Mouse (Mus musculus) layer of hippocampus, adult 18-20 months (tissue): ENCODE data around the gene Aff4. TPM values are rescaled to one million over a fixed set of nuclear protein-coding genes. Genes with fewer than 3 reads are reported as not detected.
"Not testable (repeated sequence)": the region's sequence is repeated elsewhere in the genome, so short reads cannot be mapped to it uniquely, and the experiment has no call there.

Experiments
- DNase-seq, 2 experiments: peaks; one replicate each; pipeline ENCODE4 v3.0.0; 2022; ENCODE audit warnings: low spot score in 2 of 2
- long read RNA-seq: library from polyadenylated mRNA; stranded (forward); transcript quantifications from one replicate; pipeline ENCODE4 v2.0.0, GENCODE M21; 2021
- total RNA-seq, 2 experiments: library from RNA; stranded (reverse); gene quantifications; 2 replicates each; pipeline ENCODE4 v1.2.3; 2021

The Aff4 gene
- 100 to 1,000 TPM; 236 to 237 TPM for total RNA-seq
- long read RNA-seq, full-length matches to known transcripts: 7 of 39 reads
- long read RNA-seq, partial matches to known transcripts: 27 of 39 reads
- long read RNA-seq, other reads (novel, unspliced or antisense): 5 of 39 reads

DNA sequence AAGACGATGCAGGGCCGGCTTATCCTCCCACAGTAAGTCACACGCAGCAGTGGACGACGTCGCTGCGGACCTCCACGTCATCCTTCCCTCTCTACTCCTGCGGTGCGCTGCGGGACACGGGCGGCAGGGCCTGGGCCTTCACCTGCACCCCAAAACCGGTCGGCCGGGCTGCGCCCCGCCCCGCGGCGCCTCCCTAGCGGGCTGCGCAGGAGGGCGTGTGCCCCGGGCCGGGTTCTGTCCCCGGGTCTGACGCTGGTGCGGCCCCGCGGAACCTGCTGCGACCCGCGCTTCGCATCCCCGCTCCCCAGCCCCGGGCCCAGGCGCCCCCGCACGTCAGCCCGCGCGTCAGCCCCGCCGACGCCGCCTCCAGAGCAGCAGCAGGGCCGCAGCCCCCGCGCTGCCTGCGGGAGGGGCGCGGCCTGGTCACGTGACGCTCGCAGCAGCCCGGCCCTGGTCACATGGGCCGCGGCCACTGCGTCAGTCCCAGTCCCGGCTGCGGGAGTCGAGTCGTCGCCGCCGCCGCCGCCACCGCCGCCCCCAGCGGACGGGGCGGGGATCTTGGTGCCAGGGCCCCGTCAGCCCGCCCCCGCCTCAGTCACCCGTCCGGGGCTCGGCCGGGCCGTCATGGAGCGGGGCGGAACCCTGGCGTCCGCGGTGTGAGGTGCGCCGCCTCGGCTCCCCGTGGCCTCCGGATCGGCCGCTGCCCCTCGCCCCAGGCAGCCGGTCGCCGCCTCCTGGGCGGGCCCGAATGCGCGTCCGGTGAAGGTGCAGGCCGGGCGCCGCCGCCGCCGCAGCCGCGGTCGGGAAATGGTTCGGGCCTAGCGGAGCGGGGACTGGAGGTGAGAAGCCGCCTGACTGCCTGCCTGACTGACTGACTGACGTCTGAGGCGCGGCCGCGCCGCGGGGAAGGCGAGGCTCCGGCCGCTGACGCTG is at the start of gene Aff4:
Gene Aff4, plus strand, starts transcription at position 543 of the 933 bp plus-strand sequence.
- DNase-seq: peak; percentile 85 to 92

- DNase-seq: no peak
Measured at GRCm38 (mm10) chr11:53301167-53301515, 49.5 kb upstream of the Aff4 start.

DNA sequence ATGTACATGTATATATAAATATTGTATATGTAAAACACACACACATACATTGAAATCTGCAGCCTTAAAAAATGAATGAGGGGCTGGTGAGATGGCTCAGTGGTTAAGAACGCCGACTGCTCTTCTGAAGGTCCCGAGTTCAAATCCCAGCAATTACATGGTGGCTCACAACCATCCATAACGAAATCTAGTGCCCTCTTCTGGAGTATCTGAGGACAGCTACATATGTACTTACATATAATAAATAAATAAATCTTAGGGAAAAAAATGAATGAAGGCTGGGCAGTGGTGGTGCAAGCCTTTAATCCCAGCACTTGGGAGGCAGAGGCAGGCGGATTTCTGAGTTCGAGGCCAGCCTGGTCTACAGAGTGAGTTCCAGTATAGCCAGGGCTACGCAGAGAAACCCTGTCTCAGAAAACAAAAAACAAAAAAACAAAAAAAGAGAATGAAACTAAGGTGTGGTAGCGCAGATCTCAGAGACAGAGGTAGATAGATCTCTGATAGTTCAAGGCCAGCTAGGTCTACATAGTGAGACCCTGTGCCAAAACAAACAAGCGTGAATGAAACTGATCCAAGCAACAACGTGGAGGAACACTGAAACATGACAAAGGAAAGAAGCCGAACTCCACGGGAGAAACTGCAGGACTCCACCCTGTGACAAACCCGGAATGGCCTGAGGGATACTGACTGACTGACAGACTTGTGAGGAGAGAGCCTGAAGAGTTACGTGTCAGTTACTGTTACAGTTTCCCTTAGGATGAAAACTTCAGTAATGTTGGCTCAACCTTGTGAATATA is 46.4 kb upstream of the Aff4 start:
- no peak for DNase-seq

DNA sequence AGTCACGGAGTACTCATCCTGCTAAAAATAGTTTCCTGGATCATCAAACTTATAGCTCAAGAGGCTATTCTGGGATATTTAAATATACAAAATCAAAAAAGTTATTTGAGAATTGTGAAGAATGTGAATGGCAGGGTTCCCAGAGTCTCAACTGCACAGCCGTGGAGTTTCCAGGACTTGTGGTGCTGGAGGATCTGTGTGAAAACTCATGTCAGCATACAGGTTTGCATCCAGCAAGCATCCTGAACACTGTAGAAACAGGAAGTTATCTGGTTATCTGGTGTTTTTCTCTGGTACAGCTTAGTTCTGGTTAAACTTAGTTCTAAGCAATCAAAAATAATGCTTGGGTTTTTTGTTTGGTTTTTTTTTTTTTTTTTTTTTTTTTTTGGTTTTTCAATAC is 43.7 kb upstream of the Aff4 start:
- no peak for DNase-seq

DNA sequence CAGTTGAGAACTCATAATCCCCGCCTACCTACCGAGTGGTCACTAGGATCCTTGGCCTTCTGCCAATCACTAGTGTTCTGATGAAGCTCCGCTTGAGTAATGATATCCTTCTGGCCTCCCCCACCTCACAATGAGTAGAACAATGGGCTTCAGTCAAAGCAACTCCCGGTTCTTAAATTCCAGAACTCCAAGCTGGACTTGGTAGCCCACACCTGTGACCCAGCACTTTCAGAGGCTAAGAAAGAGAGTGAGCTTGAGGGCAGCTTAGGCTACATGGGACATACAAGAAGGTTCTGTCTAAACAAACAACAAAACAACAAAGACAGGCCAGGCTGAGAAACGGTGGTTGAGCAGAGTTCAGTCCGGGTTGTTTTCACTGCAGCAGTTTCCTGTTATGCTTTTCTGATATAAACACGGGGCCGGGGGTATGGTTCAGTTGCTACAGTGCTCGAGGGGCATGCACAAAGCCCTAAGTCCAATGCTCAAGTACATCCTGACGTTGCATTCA is 43.0 kb upstream of the Aff4 start:
- DNase-seq: no peak

DNA sequence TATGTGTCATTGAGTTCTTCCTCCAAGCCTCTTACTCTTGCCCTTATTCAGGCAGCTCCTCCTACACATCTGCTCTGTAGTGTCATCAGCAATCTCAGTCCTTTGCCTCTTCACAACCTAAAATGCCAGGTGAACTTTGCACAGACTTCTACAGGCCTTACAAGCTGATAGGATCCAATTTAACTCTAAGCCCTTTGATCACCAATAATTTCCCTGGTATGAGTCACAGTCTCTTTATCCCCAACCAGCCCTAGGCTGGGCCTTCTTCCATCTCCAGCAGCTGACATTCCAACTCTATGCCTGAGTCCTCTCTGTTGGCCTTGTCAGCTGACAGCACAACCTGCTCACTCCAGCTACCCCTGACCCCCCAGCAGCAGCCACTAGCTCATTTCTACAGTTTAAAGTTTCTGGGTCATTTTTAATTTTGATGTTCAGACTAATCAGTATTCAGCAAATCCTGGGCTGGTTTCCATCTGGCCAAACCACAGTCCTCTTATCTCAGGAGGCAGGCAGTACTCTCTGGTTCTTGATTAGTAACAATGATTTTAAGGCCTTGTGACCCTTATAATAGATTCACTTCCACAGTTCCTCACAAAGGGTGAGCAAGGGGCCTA is 42.3 kb upstream of the Aff4 start:
- no peak for DNase-seq

DNA sequence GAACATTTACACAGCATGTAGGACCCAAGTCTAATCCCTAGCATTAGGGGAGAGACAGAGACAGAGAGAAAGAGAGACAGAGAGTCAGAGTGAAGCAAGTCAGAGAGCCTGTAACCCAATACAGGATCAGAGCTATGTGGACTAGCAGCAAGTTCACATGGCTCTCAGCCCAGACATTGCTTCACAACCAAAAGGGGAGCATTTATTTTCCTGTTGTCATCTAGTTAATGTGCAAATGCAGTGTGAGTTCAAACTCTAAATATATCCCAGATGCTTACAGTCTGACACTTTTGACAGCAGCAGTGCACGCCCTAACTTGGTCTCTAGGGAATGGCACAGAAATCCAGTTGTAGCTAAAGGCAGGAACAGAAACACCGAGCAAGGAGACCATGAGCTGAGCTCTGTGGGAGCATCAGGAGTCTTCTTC is 41.7 kb upstream of the Aff4 start:
- peak in 1 of 2 experiments; percentile 35 for DNase-seq

- DNase-seq: no peak
Measured at GRCm38 (mm10) chr11:53311385-53311784, 39.2 kb upstream of the Aff4 start.

GRCm38 (mm10) chr11:53312823-53313222 is 37.8 kb upstream of the Aff4 start:
- not testable (repeated sequence) for DNase-seq

DNA sequence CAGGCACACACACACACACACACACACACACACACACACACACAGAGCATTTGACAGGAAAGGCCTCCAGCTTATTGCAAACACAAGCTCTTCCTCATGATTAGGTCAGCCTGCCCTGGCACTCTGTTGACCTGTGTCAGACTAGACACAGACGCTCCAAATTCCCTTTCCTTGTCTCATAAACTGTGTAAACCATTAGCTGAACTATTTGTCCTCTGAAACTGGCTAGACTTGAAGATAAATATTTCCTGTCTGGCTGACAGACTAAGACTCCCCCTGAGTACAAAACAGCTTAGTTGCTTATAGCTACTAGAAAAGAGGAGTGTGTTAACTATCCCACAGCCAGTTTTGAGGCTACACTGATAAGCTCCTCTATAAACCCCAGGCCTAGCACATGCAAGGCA is 35.9 kb upstream of the Aff4 start:
- DNase-seq: no peak

- peak; percentile 11 to 24 for DNase-seq
Measured at GRCm38 (mm10) chr11:53316996-53317395, 33.6 kb upstream of the Aff4 start.

GRCm38 (mm10) chr11:53318041-53318440 is 32.6 kb upstream of the Aff4 start:
- DNase-seq: no peak

DNA sequence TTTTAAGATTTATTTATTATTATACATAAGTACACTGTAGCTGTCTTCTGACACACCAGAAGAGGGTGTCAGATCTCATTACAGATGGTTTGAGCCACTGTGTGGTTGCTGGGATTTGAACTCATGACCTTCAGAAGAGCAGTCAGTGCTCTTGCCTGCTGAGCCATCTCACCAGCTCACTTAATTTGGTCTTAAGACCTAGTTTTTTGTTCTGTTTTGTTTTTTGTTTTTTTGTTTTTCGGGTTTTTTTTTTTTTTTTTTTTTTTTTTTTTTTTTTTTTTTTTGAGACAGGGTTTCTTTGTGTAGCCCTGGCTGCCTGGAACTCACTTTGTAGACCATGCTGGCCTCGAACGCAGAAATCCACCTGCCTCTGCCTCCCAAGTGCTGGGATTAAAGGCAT is 32.1 kb upstream of the Aff4 start:
- not testable (repeated sequence) for DNase-seq

DNA sequence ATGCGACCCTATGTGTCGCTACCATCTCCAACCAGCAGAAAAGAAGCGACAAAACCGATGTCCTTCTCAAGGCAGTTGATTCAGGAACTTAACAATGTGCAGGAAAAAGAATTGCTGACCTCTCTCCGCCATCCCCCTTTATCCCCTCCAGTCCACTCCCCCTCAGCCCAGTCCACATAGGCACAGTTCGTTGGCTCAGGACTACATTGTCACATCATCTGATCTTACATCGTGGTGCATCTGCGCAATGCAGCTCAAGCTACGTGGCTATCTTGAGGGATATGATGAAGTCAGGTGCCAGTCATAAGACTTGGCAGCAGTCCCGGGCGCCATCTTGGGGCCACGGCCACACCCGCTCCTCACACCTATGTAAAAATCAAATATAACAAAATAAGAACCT is 30.8 kb upstream of the Aff4 start:
- not testable (repeated sequence) for DNase-seq

DNA sequence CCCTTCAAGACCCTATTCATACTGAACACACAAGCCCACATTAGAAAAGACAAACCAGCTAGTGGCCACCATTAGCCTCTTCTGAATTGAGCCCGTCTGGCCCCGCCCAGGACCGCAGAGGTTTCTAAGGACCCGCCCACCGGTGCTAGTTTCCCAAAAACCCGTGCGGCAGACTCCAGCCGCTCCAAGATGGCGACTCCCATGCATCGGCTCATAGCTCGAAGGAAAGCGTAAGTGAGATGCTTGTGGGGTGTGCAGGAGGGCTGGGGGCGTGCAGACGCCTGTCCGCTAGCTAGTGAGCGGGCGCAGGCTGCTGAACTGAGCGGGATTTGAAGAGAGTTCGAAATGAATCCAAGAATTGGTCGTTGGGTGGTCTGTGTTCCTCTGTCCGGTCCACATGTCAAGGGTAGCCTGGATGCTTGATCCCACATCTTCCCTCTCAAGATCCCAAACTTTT is 26.1 kb upstream of the Aff4 start, which contains the start of gene Zcchc10:
Gene Zcchc10, plus strand, starts transcription at position 168 of the 457 bp plus-strand sequence.
- DNase-seq: peak; percentile 81 to 92

GRCm38 (mm10) chr11:53330325-53330724 is 20.3 kb upstream of the Aff4 start:
- no peak for DNase-seq

DNA sequence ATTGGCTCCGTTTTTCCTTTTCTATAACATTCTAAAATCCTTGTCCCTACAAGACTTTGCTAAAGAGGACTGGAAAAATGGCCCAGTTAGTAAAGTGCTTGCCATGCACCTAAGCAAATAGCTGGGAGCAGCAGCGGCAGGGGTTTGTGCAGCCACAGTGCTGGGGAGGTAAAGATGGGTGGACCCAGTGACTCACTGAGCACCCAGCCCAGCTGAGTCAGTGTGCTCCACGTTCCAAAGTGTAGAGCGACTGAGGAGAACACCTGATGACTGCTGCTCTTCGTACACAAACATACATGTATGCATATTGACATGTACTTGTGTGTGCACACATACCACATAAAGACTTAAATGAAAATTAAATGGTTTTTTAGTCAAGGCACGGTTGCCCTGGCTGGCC is 19.5 kb upstream of the Aff4 start:
- no peak for DNase-seq

- no peak for DNase-seq
Measured at GRCm38 (mm10) chr11:53332076-53332680, 18.5 kb upstream of the Aff4 start.

DNA sequence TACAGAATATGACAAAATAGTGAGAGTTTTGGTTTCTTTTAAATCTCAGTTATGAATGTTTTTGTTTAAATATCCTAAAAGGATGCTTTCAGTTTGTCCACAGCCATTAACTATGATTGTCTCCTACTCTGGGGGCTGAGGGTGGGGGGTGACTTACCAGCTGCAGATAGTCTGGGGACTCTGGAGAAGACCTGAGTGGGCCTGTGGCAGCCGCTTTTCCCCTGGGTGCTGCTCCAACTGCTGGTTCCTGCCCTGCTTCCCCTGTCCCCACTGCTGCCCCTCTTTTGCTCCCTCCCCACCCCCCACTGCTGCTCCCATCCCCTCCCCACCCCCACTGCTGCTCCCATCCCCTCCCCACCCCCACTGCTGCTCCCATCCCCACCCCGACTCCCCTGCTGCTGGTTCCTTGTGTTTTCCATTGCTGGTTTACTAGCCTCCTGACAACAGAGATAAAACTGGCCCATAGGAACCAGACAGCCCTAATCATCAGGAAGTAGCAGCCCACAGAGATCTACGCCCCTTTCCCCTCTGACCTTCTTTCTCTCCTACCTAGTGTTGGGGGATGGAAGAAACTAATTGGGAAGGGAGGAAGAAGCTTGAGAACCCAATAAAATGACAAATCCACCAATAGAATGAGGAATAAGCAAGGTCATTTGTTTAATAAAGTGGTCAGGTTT is 15.0 kb upstream of the Aff4 start:
- DNase-seq: no peak

GRCm38 (mm10) chr11:53336182-53336571 is 14.5 kb upstream of the Aff4 start:
- no peak for DNase-seq
